Mouse (Mus musculus): Measurements from ENCODE around the gene Thada. TPM values are rescaled to one million over a fixed set of nuclear protein-coding genes. Genes with fewer than 3 reads are reported as not detected.
"Not testable (repeated sequence)": the region's sequence is repeated elsewhere in the genome, so short reads cannot be mapped to it uniquely, and the experiment has no call there.

Thada gene
- polyA plus RNA-seq, 1 experiment from 2014 or later, result 2.3 TPM

DNA sequence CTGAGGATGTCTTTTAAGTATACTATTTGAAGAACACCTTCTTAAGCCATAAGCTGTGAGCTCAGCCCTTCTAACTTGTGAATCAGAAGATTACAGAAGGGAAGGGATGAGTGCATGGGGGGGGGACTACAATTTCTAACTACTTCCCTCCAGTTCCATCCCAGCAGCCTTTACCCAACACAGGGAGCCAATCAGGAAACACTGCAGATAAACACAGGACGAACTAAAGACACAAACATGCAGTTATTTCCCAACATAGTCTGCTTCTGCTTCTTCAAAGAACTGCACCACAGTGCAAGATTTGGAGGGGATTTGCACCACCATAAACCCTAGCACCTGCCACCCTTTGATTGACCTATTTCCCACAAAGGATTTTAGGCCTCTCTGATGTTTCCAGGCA, 227.8 kb downstream of the Thada start:
- ATAC-seq (no peak), DNase-seq (ENCODE audit: low spot score) (no peak)
- no peak overlapping the region for H3K4me3 ChIP-seq (ENCODE audit: low read depth, low read length)
- H3K4me2 ChIP-seq (replicated peaks; ENCODE audit: low read depth, low read length), result no peak overlapping the region
- 58% methylated on average over 1 of the region's 1 CpGs for WGBS
- no peak overlapping the region for H3K9ac ChIP-seq (replicated peaks; ENCODE audit: low read depth)
- H3K27ac ChIP-seq (ENCODE audit: low read length), result no peak overlapping the region
- TF ChIP-seq CTCF (IDR thresholded peaks at IDR 0.05), result no peak
- TF ChIP-seq EP300 (IDR thresholded peaks at IDR 0.05), result no peak
- H3K9me3 ChIP-seq (ENCODE audit: low read length), result no peaks in the 10 kb centered on the region
- peaks cover 2% of the 10 kb centered on the region; the same call in 1 of the 2 replicates for H3K4me1 ChIP-seq (ENCODE audit: insufficient read depth, low read depth, low read length)
- no peaks in the 10 kb centered on the region for H3K27me3 ChIP-seq (replicated peaks; ENCODE audit: insufficient read depth, low read length)
- H3K36me3 ChIP-seq (ENCODE audit: insufficient read depth, low read length), result no peaks in the 10 kb centered on the region

DNA sequence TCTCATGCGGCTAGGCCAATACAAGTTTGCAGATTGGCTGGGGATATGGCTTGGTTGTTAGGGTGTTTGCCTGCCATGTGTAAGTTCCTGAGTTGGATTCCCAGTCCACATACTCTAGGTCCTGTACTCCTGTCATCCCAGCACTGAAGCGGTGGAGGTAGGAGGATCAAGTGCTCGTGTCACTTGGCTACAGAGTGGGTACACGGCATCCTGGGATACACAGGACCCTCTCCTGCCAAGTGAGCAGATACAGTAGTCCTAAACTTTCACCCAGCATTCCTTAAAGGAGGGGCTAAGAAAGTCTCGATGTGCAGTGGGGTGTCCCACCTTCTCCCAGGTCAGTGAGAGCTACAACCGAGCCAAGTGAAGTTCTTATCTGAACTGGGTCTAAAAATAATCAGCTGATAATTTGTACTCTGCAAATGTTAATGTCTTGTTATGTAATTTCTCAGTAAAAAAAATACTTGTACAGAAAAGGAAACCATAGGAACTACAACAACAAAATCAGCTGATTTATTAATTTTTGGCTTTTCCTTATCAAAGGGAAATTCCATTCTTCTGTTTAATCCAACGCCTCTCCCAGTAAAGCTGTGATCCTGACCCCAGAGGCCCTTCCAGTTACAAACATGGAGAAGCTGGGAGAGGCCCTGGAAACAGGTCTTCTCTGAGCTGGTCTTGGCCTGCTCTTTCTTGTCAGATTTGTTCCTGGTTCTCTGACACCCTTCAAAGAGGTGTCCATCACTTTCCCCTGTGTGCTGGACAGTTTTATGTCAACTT, 229.0 kb downstream of the Thada start:
- ATAC-seq (peak; percentile 39; the same call in 1 of the 2 replicates), DNase-seq (ENCODE audit: low spot score) (peak; percentile 74)
- Histone ChIP-seq H3K36me3 (ENCODE audit: insufficient read depth, low read length) (no peaks in the 10 kb centered on the region), H3K9ac (replicated peaks; ENCODE audit: low read depth) (no peak overlapping the region), H3K9me3 (ENCODE audit: low read length) (no peaks in the 10 kb centered on the region), H3K4me2 (replicated peaks; ENCODE audit: low read depth, low read length) (no peak overlapping the region), H3K27me3 (replicated peaks; ENCODE audit: insufficient read depth, low read length) (no peaks in the 10 kb centered on the region), H3K27ac (ENCODE audit: low read length) (no peak overlapping the region), H3K4me3 (ENCODE audit: low read depth, low read length) (no peak overlapping the region), H3K4me1 (ENCODE audit: insufficient read depth, low read depth, low read length) (peaks cover 2% of the 10 kb centered on the region; the same call in 1 of the 2 replicates)
- WGBS, result 61% methylated on average over 7 of the region's 7 CpGs
- TF ChIP-seq CTCF (IDR thresholded peaks at IDR 0.05), result no peak
- TF ChIP-seq EP300 (IDR thresholded peaks at IDR 0.05), result peak; percentile 28; the same call in 1 of the 2 replicates

DNA sequence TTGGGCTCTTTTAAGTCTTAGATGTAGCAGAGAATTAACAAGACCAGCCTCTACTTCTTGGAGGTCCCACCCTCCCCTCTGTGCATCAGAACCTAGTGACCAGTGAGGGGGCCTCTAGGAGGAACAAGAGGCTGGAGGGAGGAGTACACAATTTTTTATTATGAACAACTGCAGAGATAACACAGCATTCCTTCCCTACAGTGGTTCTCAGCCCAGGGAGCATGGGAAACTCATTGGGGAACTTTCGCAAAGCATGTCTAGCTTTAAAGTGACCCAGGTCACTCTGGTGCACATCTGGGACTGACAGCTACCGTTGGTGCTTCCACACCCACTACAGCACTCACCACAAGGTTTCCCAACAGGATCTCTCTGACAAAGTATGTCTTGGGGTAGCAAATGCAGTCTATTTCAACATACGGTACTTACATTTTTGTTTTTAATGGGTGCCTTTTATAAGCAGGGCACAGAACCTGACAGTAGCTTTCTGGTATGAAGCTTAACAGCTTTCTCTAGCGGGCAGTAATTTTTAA, 230.5 kb downstream of the Thada start:
- DNase-seq (ENCODE audit: low spot score) (peak; percentile 63), ATAC-seq (peak; percentile 65)
- no peak overlapping the region for H3K27ac ChIP-seq (ENCODE audit: low read length)
- no peaks in the 10 kb centered on the region for H3K27me3 ChIP-seq (replicated peaks; ENCODE audit: insufficient read depth, low read length)
- no peak overlapping the region for H3K4me2 ChIP-seq (replicated peaks; ENCODE audit: low read depth, low read length)
- WGBS, result 60% methylated on average over 4 of the region's 4 CpGs
- H3K9me3 ChIP-seq (ENCODE audit: low read length), result no peaks in the 10 kb centered on the region
- H3K4me3 ChIP-seq (ENCODE audit: low read depth, low read length), result no peak overlapping the region
- peaks cover 2% of the 10 kb centered on the region; the same call in 1 of the 2 replicates for H3K4me1 ChIP-seq (ENCODE audit: insufficient read depth, low read depth, low read length)
- H3K36me3 ChIP-seq (ENCODE audit: insufficient read depth, low read length), result no peaks in the 10 kb centered on the region
- H3K9ac ChIP-seq (replicated peaks; ENCODE audit: low read depth), result no peak overlapping the region
- TF ChIP-seq CTCF (IDR thresholded peaks at IDR 0.05) (no peak), EP300 (IDR thresholded peaks at IDR 0.05) (no peak)

DNA sequence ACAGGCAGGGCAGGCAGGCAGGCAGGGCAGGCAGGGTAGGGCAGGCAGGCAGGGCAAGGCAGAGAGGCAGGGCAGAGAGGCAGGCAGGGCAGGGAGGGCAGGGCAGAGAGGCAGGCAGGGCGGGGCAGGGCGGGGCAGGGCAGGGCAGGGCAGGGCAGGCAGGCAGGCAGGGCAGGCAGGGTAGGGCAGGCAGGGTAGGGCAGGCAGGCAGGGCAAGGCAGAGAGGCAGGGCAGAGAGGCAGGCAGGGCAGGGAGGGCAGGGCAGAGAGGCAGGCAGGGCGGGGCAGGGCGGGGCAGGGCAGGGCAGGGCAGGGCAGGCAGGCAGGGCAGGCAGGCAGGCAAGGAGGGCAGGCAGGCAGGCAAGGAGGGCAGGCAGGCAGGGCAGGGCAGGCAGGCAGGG, 231.2 kb downstream of the Thada start:
- not testable (repeated sequence) for H3K4me2 ChIP-seq (replicated peaks; ENCODE audit: low read depth, low read length); DNase-seq (ENCODE audit: low spot score); ATAC-seq; H3K27ac ChIP-seq (ENCODE audit: low read length); H3K36me3 ChIP-seq (ENCODE audit: insufficient read depth, low read length); H3K9me3 ChIP-seq (ENCODE audit: low read length); H3K4me3 ChIP-seq (ENCODE audit: low read depth, low read length); H3K27me3 ChIP-seq (replicated peaks; ENCODE audit: insufficient read depth, low read length); H3K9ac ChIP-seq (replicated peaks; ENCODE audit: low read depth); H3K4me1 ChIP-seq (ENCODE audit: insufficient read depth, low read depth, low read length)
- WGBS, result no CpG with 5 or more reads among the region's 4 CpGs

DNA sequence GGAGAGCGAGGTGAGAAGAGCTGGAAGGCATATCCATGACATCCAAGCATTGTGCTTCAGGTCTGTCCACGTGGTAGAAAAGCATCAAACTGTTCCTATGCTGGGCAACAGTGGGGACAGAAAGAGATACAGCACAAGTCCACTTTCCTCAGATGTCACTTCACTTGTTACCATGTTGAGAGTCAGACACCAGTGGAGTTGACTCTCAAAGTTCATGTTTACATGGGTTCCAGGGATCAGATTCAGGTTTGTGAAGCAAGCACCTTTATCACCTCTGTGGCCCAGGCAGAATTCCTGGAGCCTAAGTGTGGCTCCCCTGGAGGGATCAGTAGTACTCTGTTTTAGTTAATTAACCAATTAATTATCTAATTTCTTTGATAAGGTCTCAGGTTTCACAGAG, 232.2 kb downstream of the Thada start:
- no peaks in the 10 kb centered on the region for H3K36me3 ChIP-seq (ENCODE audit: insufficient read depth, low read length)
- WGBS, result 79% methylated on average over 2 of the region's 2 CpGs
- no peak overlapping the region for H3K4me3 ChIP-seq (ENCODE audit: low read depth, low read length)
- H3K4me1 ChIP-seq (ENCODE audit: insufficient read depth, low read depth, low read length), result peaks cover 2% of the 10 kb centered on the region; the same call in 1 of the 2 replicates
- no peak overlapping the region for H3K27ac ChIP-seq (ENCODE audit: low read length)
- H3K4me2 ChIP-seq (replicated peaks; ENCODE audit: low read depth, low read length), result no peak overlapping the region
- ATAC-seq (no peak), DNase-seq (ENCODE audit: low spot score) (no peak)
- H3K9me3 ChIP-seq (ENCODE audit: low read length), result no peaks in the 10 kb centered on the region
- TF ChIP-seq CTCF (IDR thresholded peaks at IDR 0.05) (no peak), EP300 (IDR thresholded peaks at IDR 0.05) (no peak)
- H3K9ac ChIP-seq (replicated peaks; ENCODE audit: low read depth), result no peak overlapping the region
- no peaks in the 10 kb centered on the region for H3K27me3 ChIP-seq (replicated peaks; ENCODE audit: insufficient read depth, low read length)

DNA sequence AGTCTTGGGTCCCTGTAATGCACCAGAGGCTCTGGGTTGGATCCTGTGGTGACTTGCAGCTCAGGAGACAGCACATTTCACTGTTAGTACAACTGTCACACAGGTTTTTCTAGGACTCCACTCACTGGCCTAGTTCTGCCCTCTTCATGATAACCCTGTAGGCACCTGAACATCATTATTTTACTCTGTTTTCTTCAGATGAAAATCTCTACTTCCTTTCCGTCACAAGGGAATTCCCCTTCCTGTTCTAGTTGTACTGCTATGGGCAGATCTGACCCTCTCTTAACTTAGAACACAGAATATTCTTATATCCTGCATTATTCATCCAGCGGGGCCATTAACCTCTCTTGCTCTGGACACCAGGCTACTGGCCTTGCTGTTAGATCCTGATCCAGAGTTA, 234.6 kb downstream of the Thada start:
- H3K27me3 ChIP-seq (replicated peaks; ENCODE audit: insufficient read depth, low read length), result no peaks in the 10 kb centered on the region

More for the DNA sequence above, 234.6 kb downstream of the Thada start:
- no peaks in the 10 kb centered on the region; the same call in 1 of the 2 replicates for H3K4me1 ChIP-seq (ENCODE audit: insufficient read depth, low read depth, low read length)
- no peak for ATAC-seq
- H3K9ac ChIP-seq (replicated peaks; ENCODE audit: low read depth), result no peak overlapping the region
- DNase-seq (ENCODE audit: low spot score), result no peak
- H3K4me3 ChIP-seq (ENCODE audit: low read depth, low read length), result no peak overlapping the region
- H3K9me3 ChIP-seq (ENCODE audit: low read length), result no peaks in the 10 kb centered on the region
- WGBS, result 84% methylated on average over 2 of the region's 2 CpGs
- no peak overlapping the region for H3K4me2 ChIP-seq (replicated peaks; ENCODE audit: low read depth, low read length)
- no peaks in the 10 kb centered on the region for H3K36me3 ChIP-seq (ENCODE audit: insufficient read depth, low read length)
- no peak overlapping the region for H3K27ac ChIP-seq (ENCODE audit: low read length)
- TF ChIP-seq EP300 (IDR thresholded peaks at IDR 0.05), result no peak
- TF ChIP-seq CTCF (IDR thresholded peaks at IDR 0.05), result no peak
